Mouse (Mus musculus) limb, embryonic 10.5 days (tissue): ENCODE measurements at regions not wholly inside any gene's neighbourhood (a gene's known extent, or its start where the extent isn't known, plus 50 kb on each side); places are given as distances from the start of the nearest gene placed in this dataset.
A peak's percentile ranks its signal among the peaks of the same experiment; 100 is the strongest.

Experiments
- DNase-seq: peaks from one replicate; pipeline ENCODE4 v3.0.0-alpha.2; 2017; ENCODE audit warnings: low spot score
- H3K27ac ChIP-seq: fragments of 300-500 bp; sonication (generic); 2 replicates; pipeline ENCODE4 v1.5.1; 2016; ENCODE audit warnings: mild to moderate bottlenecking
- H3K27me3 ChIP-seq: fragments of 300-500 bp; sonication (generic); 2 replicates; pipeline ENCODE4 v1.6.1; 2016; ENCODE audit warnings: low read depth, mild to moderate bottlenecking; ENCODE audit not compliant: poor library complexity, severe bottlenecking
- H3K36me3 ChIP-seq: fragments of 300-500 bp; sonication (generic); 2 replicates; pipeline ENCODE4 v1.6.1; 2016; ENCODE audit warnings: mild to moderate bottlenecking, moderate library complexity
- H3K4me1 ChIP-seq: fragments of 300-500 bp; sonication (generic); 2 replicates; pipeline ENCODE4 v1.6.1; 2016
- H3K4me3 ChIP-seq: fragments of 300-500 bp; sonication (generic); 2 replicates; pipeline ENCODE4 v1.5.1; 2016; ENCODE audit warnings: mild to moderate bottlenecking, moderate library complexity
- H3K9me3 ChIP-seq: fragments of 300-500 bp; sonication (generic); replicated peaks from 2 replicates; pipeline ENCODE4 v1.6.1; 2016; ENCODE audit warnings: mild to moderate bottlenecking
- WGBS: fragments of 180-500 bp; shearing (Covaris S2); methylation state at CpG from one replicate; pipeline ENCODE4 v1.1.7; 2016; 5-methylcytosine and 5-hydroxymethylcytosine counted together

- Histone ChIP-seq H3K27ac (no peak overlapping the region), H3K4me3 (no peak overlapping the region), H3K4me1 (no peaks in the 10 kb centered on the region), H3K27me3 (no peaks in the 10 kb centered on the region), H3K36me3 (no peaks in the 10 kb centered on the region), H3K9me3 (no peaks in the 10 kb centered on the region)
- WGBS: 79% methylated on average over 1 of the region's 1 CpGs
- DNase-seq: no peak
Observed at GRCm38 (mm10) chr15:67278869-67279268, 778.2 kb upstream of the Lrrc6 start.

GRCm38 (mm10) chr15:67275058-67275457 is 774.3 kb upstream of the Lrrc6 start:
- no peak for DNase-seq
- no peak overlapping the region for H3K4me3 ChIP-seq
- no peaks in the 10 kb centered on the region for H3K36me3 ChIP-seq

GRCm38 (mm10) chr15:67272397-67272796 is 771.7 kb upstream of the Lrrc6 start:
- no peaks in the 10 kb centered on the region for H3K4me1 ChIP-seq
- 92% methylated on average over 2 of the region's 2 CpGs for WGBS

More at GRCm38 (mm10) chr15:67275058-67275457, 774.3 kb upstream of the Lrrc6 start:
- H3K9me3 ChIP-seq: no peaks in the 10 kb centered on the region
- no peak overlapping the region for H3K27ac ChIP-seq
- H3K4me1 ChIP-seq: no peaks in the 10 kb centered on the region
- no peaks in the 10 kb centered on the region for H3K27me3 ChIP-seq

GRCm38 (mm10) chr15:67263723-67264122 is 763.0 kb upstream of the Lrrc6 start:
- Histone ChIP-seq H3K27me3 (no peaks in the 10 kb centered on the region), H3K4me3 (no peak overlapping the region), H3K9me3 (no peaks in the 10 kb centered on the region), H3K27ac (peak overlapping the region; percentile 20; the same call in 1 of the 2 replicates), H3K4me1 (no peaks in the 10 kb centered on the region), H3K36me3 (no peaks in the 10 kb centered on the region)
- DNase-seq: no peak
- 73% methylated on average over 6 of the region's 6 CpGs for WGBS

More at GRCm38 (mm10) chr15:67272397-67272796, 771.7 kb upstream of the Lrrc6 start:
- H3K9me3 ChIP-seq: no peaks in the 10 kb centered on the region
- no peak overlapping the region for H3K4me3 ChIP-seq
- no peak overlapping the region for H3K27ac ChIP-seq
- H3K36me3 ChIP-seq: no peaks in the 10 kb centered on the region
- no peaks in the 10 kb centered on the region for H3K27me3 ChIP-seq
- DNase-seq: no peak

GRCm38 (mm10) chr15:67263313-67263712 is 762.6 kb upstream of the Lrrc6 start:
- Histone ChIP-seq H3K27ac (no peak overlapping the region), H3K4me3 (no peak overlapping the region), H3K27me3 (no peaks in the 10 kb centered on the region), H3K4me1 (no peaks in the 10 kb centered on the region), H3K36me3 (no peaks in the 10 kb centered on the region), H3K9me3 (no peaks in the 10 kb centered on the region)
- DNase-seq: no peak
- WGBS: 77% methylated on average over 2 of the region's 2 CpGs

- H3K4me3 ChIP-seq: no peak overlapping the region
- H3K27ac ChIP-seq: no peak overlapping the region
- no peak for DNase-seq
- 95% methylated on average over 2 of the region's 2 CpGs for WGBS
- H3K27me3 ChIP-seq: no peaks in the 10 kb centered on the region
- no peaks in the 10 kb centered on the region for H3K4me1 ChIP-seq
- no peaks in the 10 kb centered on the region for H3K36me3 ChIP-seq
- H3K9me3 ChIP-seq: no peaks in the 10 kb centered on the region
Observed at GRCm38 (mm10) chr15:67262269-67262668, 761.6 kb upstream of the Lrrc6 start.

GRCm38 (mm10) chr15:67260666-67261065 is 760.0 kb upstream of the Lrrc6 start:
- Histone ChIP-seq H3K4me1 (no peaks in the 10 kb centered on the region), H3K36me3 (no peaks in the 10 kb centered on the region), H3K9me3 (no peaks in the 10 kb centered on the region), H3K27ac (no peak overlapping the region), H3K27me3 (no peaks in the 10 kb centered on the region), H3K4me3 (no peak overlapping the region)
- whole genome bisulfite sequencing: 88% methylated on average over 3 of the region's 3 CpGs
- no peak for DNase-seq

- no peaks in the 10 kb centered on the region for H3K9me3 ChIP-seq
- H3K27ac ChIP-seq: no peak overlapping the region
- DNase-seq: no peak
- H3K36me3 ChIP-seq: no peaks in the 10 kb centered on the region
- H3K4me3 ChIP-seq: no peak overlapping the region
- 0 out of 2 replicates have a peak, but pooled peaks cover 3% of the 10 kb centered on the region for H3K4me1 ChIP-seq
- WGBS: 25% methylated on average over 4 of the region's 4 CpGs
- H3K27me3 ChIP-seq: no peaks in the 10 kb centered on the region
Observed at GRCm38 (mm10) chr15:67249147-67249546, 748.4 kb upstream of the Lrrc6 start.

- H3K9me3 ChIP-seq: no peaks in the 10 kb centered on the region
- 0 out of 2 replicates have a peak, but pooled peaks cover 3% of the 10 kb centered on the region for H3K4me1 ChIP-seq
- no peaks in the 10 kb centered on the region for H3K27me3 ChIP-seq
- H3K4me3 ChIP-seq: no peak overlapping the region
- DNase-seq: no peak
- H3K27ac ChIP-seq: no peak overlapping the region
- H3K36me3 ChIP-seq: no peaks in the 10 kb centered on the region
Observed at GRCm38 (mm10) chr15:67248471-67248870, 747.8 kb upstream of the Lrrc6 start.

- Histone ChIP-seq H3K9me3 (no peaks in the 10 kb centered on the region), H3K27me3 (no peaks in the 10 kb centered on the region), H3K27ac (no peak overlapping the region), H3K4me3 (no peak overlapping the region), H3K4me1 (0 out of 2 replicates have a peak, but pooled peaks cover 3% of the 10 kb centered on the region), H3K36me3 (no peaks in the 10 kb centered on the region)
- 84% methylated on average over 4 of the region's 4 CpGs for WGBS
- DNase-seq: no peak
Observed at GRCm38 (mm10) chr15:67245658-67246268, 745.1 kb upstream of the Lrrc6 start.

GRCm38 (mm10) chr15:67244908-67245657 is 744.4 kb upstream of the Lrrc6 start:
- DNase-seq: no peak
- 0 out of 2 replicates have a peak, but pooled peaks cover 3% of the 10 kb centered on the region for H3K4me1 ChIP-seq
- 72% methylated on average over 10 of the region's 10 CpGs for WGBS
- no peaks in the 10 kb centered on the region for H3K36me3 ChIP-seq
- no peak overlapping the region for H3K4me3 ChIP-seq
- no peaks in the 10 kb centered on the region for H3K27me3 ChIP-seq
- H3K27ac ChIP-seq: no peak overlapping the region
- H3K9me3 ChIP-seq: no peaks in the 10 kb centered on the region

- no peaks in the 10 kb centered on the region for H3K9me3 ChIP-seq
- H3K27ac ChIP-seq: no peak overlapping the region
- no peaks in the 10 kb centered on the region for H3K36me3 ChIP-seq
- H3K4me1 ChIP-seq: no peaks in the 10 kb centered on the region
- 91% methylated on average over 5 of the region's 5 CpGs for WGBS
- DNase-seq: no peak
- H3K27me3 ChIP-seq: no peaks in the 10 kb centered on the region
- H3K4me3 ChIP-seq: no peak overlapping the region
Observed at GRCm38 (mm10) chr15:67235107-67235785, 734.5 kb upstream of the Lrrc6 start.

- no peaks in the 10 kb centered on the region for H3K27me3 ChIP-seq
- no peaks in the 10 kb centered on the region for H3K36me3 ChIP-seq
- no peak overlapping the region for H3K27ac ChIP-seq
- 78% methylated on average over 5 of the region's 5 CpGs for WGBS
- no peaks in the 10 kb centered on the region for H3K9me3 ChIP-seq
- no peak overlapping the region for H3K4me3 ChIP-seq
- DNase-seq: no peak
- H3K4me1 ChIP-seq: peaks cover 11% of the 10 kb centered on the region
Observed at GRCm38 (mm10) chr15:67229359-67229758, 728.6 kb upstream of the Lrrc6 start.
